Mouse (Mus musculus) forelimb bud, embryonic 11.5 days (tissue): ENCODE measurements at regions not wholly inside any gene's neighbourhood (a gene's known extent, or its start where the extent isn't known, plus 50 kb on each side); places are given as distances from the start of the nearest gene placed in this dataset.

Experiments used
- DNase-seq: peaks from one replicate; pipeline ENCODE4 v3.0.0-alpha.2; 2012; ENCODE audit warnings: low read depth, low spot score

- no peak for DNase-seq
Observed at GRCm38 (mm10) chr14:80789131-80789530, 805.2 kb downstream of the Olfm4 start.

DNA sequence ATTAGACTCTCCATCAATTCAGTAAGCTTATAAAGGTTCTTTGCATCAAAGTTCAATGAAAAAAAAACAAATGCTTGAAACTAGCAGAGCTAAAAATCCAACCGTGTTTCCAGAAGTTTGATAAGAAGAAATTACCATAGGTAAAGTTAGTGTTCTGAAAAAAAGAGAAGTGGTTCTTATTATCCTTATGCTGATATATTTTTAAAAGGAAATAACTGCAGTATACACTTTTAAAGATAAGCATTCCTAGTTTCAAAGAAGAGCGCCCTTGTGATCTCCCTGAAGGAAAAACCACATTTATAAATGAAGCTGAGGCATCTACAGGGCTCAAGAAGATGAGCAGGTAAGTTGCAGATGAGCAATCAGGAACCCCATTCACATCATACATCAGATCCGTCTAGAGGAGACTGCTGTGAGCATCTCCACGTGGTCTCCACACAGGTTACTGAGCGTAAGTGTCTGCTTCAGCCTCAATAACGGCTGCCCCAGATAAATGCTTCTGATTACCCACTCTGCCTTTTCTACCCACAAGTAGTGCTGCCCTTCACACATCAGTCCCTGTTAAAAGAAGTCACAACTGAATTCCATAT lies 815.6 kb downstream of the Olfm4 start:
- DNase-seq: no peak

DNA sequence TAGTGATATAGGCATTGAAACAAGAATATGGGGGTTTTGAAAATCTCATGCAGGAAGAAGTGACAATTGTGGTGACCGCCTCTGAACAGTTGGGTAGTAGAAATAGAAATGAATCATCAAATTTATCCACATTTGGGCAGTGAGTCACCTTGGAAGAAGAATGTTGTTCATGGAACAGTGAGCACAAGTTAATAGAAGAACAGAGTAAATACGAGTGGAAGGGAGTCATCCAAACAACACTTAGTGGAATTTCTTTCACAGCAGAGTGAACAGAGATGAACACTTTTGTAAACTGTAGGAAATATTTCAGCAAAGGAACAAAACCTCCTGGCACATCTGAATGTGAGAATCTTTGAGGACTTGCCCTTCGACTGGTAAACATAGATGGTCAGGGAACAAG lies 846.6 kb downstream of the Olfm4 start:
- DNase-seq: no peak

- no peak for DNase-seq
Observed at GRCm38 (mm10) chr14:80844550-80844949, 860.7 kb downstream of the Olfm4 start.

DNA sequence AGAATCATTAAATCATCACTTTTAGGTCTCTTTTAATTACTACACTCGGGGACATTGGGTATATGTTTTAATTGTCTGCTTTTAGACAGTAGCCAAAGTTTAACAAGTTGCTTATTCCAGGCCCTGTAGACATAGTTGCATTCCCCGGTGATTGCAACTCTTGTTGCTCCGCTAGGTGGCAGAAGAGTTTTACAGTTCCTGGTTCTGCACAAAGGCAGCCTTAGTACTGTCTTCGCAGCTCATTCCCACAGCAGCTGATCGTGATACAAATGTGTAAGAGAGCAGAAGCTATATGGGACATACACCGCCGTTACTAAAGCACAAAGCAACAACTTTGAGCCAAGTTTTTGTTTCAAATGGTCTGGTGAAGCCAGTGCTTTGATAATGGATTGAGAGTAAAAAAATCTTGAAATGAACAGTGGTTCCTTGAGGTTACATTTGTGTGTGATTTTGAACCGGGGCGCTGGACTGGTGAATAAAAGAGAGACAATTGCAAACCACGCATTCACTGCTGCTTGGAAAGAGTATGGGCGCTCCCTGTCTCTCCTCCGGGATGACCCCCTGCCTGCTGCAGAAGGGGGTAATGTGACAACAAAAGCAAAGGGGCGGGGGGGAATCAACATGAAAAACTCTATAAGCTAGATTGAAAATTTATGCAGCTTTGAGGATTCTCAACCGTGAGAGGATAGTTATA lies 861.8 kb downstream of the Olfm4 start:
- peak; percentile 80 for DNase-seq

DNA sequence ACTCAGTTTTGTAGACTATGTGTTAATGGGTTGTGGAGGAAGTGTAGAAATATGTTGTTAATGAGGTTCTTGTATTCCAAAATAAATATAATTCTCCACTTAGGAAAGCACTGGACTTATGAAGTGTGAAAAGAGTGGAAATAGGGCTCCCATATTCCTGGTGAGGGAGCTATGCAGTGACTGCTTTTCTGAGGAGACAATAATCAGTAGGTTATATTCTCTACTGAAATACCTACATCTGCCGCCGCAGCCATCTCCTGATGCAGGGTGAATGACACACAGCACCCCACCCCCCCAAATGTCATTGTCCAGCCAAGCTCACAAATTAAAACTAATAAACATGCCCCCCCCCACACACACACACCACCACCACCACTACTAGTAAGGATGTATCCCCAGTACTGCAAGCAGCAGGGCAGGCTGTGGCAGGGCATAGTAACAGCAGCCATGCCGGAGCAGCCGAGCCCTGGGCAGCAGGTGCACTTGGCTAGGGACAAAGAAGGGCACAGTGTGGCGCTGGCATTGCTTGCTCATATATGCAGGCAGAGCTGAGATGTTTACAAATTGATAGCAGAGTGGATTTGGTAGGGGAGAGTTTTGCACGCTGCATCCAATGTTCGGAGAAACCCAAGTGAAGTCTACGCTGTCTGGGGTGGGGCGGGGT lies 862.7 kb downstream of the Olfm4 start:
- no peak for DNase-seq
